Mouse (Mus musculus) spleen, postnatal 10 days (tissue): ENCODE data around the gene Cdc27.

Experiments
- DNase-seq, 2 experiments: peaks; one replicate each; pipeline ENCODE4 v3.0.0; 2021 to 2022; ENCODE audit warnings: low spot score in 2 of 2

The Cdc27 gene

GRCm38 (mm10) chr11:104488292-104488691 is 62.1 kb downstream of the Cdc27 start:
- DNase-seq: no peak

DNA sequence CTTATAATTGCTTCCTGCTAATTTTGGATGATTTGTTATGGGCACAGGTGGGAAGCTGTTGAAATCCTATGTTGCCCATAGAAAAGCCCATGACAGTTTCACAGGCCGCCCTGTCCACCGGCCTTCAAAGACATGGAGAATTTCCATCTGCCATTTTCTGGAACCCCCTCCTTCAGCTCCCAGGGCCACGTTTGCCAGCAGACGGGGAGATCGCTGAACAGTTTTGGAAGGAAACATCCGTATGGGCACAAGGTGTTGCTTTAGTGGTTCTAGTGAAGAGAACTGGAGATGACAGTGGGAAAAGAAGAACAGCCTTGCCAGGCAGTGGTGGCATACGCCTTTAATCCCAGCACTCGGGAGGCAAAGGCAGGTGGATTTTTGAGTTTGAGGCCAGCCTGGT is 68.4 kb downstream of the Cdc27 start:
- no peak for DNase-seq

- DNase-seq: no peak
Measured at GRCm38 (mm10) chr11:104479505-104479904, 70.9 kb downstream of the Cdc27 start.

DNA sequence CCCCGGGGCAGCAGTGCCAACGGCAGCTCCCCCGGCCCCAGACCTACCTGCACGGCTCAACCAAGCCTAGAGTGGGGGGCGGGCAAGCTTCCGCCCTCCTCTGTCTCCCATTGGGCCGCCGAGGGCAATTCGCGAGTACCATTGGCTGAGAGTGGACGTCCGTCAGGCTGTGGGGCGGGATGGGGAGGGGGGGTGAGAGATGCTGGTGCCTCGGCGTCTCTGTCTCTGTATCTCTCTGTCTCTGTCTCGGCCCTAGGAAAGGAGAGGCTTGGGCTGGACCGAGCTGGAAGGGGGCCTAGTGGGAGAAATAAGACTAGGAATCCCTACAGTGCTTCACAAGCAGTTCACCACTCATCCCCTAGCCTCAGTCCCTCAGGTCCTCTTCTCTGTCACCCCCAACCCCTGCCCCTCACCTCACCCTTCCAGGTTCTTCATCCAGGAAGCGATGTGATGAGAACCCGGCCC is 81.0 kb downstream of the Cdc27 start:
- DNase-seq: peak; percentile 81 to 89

- peak; percentile 33 to 47 for DNase-seq
Measured at GRCm38 (mm10) chr11:104468751-104469268, 81.6 kb downstream of the Cdc27 start, which contains the start of gene Kansl1. Gene Kansl1 (minus strand): TSS chr11:104468861.

- no peak for DNase-seq
Measured at GRCm38 (mm10) chr11:104467698-104468097, 82.7 kb downstream of the Cdc27 start.

- DNase-seq: peak in 1 of 2 experiments; percentile 74
Measured at GRCm38 (mm10) chr11:104461551-104461950, 88.9 kb downstream of the Cdc27 start.

- DNase-seq: no peak
Measured at GRCm38 (mm10) chr11:104459671-104460070, 90.7 kb downstream of the Cdc27 start.

GRCm38 (mm10) chr11:104458507-104458906 is 91.9 kb downstream of the Cdc27 start:
- no peak for DNase-seq
